Mouse (Mus musculus): ENCODE results near the gene Ddx18. TPM values are rescaled to one million over a fixed set of nuclear protein-coding genes. Genes with fewer than 3 reads are reported as not detected.
A peak's percentile ranks its signal among the peaks of the same experiment; 100 is the strongest.

Ddx18 gene
- polyA plus RNA-seq, 1 experiment from 2014 or later = 81.4 TPM

- H3K36me3 ChIP-seq (replicated peaks) = peaks cover 72% of the 10 kb centered on the region
- no peaks in the 10 kb centered on the region for H3K27me3 ChIP-seq (replicated peaks; ENCODE audit: low read depth, poor library complexity, severe bottlenecking)
- DNase-seq (ENCODE audit: low spot score) = no peak
- no peak overlapping the region for H3K4me3 ChIP-seq
- H3K4me1 ChIP-seq = no peaks in the 10 kb centered on the region
- WGBS = 88% methylated on average over 7 of the region's 7 CpGs
- no peak overlapping the region for H3K27ac ChIP-seq (replicated peaks)
- no peaks in the 10 kb centered on the region for H3K9me3 ChIP-seq
These were observed 16.3 kb downstream of the Ddx18 start for GRCm38 (mm10) chr1:121551457-121551835.

GRCm38 (mm10) chr1:121550801-121551456 is 16.9 kb downstream of the Ddx18 start:
- no peaks in the 10 kb centered on the region for H3K9me3 ChIP-seq
- no peaks in the 10 kb centered on the region for H3K27me3 ChIP-seq (replicated peaks; ENCODE audit: low read depth, poor library complexity, severe bottlenecking)
- H3K36me3 ChIP-seq (replicated peaks) = peaks cover 67% of the 10 kb centered on the region
- no peaks in the 10 kb centered on the region for H3K4me1 ChIP-seq
- no peak for DNase-seq (ENCODE audit: low spot score)
- no peak overlapping the region for H3K27ac ChIP-seq (replicated peaks)
- H3K4me3 ChIP-seq = no peak overlapping the region
- 85% methylated on average over 16 of the region's 16 CpGs for WGBS

DNA sequence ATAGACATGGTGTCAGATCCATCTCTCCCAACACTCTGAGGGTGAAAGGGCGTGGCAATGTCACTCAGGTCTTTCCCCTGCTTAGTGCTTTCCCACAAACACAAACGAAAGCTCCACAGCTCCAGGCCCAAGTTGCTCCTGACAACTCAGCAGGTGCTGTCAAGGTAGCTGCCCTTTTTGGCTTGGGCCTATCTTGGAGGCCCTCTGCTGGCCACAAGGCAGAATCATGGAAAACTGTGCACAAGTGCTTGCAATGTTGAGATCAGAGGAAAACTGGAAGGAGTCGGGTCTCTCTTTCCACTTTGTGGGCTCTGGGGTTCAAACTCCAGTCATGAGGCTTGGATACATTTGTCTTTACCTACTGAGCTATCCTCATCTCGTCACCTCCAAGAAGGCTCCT is 18.3 kb downstream of the Ddx18 start:
- 74% methylated on average over 4 of the region's 4 CpGs for WGBS
- Histone ChIP-seq H3K27ac (replicated peaks) (no peak overlapping the region), H3K36me3 (replicated peaks) (peaks cover 52% of the 10 kb centered on the region), H3K27me3 (replicated peaks; ENCODE audit: low read depth, poor library complexity, severe bottlenecking) (no peaks in the 10 kb centered on the region), H3K4me3 (no peak overlapping the region), H3K9me3 (no peaks in the 10 kb centered on the region), H3K4me1 (no peaks in the 10 kb centered on the region)
- no peak for DNase-seq (ENCODE audit: low spot score)

GRCm38 (mm10) chr1:121548667-121549066 is 19.1 kb downstream of the Ddx18 start:
- no peak for DNase-seq (ENCODE audit: low spot score)
- Histone ChIP-seq H3K27ac (replicated peaks) (no peak overlapping the region), H3K36me3 (replicated peaks) (peaks cover 44% of the 10 kb centered on the region), H3K4me3 (no peak overlapping the region), H3K27me3 (replicated peaks; ENCODE audit: low read depth, poor library complexity, severe bottlenecking) (no peaks in the 10 kb centered on the region), H3K4me1 (no peaks in the 10 kb centered on the region), H3K9me3 (no peaks in the 10 kb centered on the region)
- 91% methylated on average over 4 of the region's 4 CpGs for WGBS

- H3K36me3 ChIP-seq (replicated peaks) = peaks cover 26% of the 10 kb centered on the region
- no peak for DNase-seq (ENCODE audit: low spot score)
- H3K27ac ChIP-seq (replicated peaks) = no peak overlapping the region
- H3K27me3 ChIP-seq (replicated peaks; ENCODE audit: low read depth, poor library complexity, severe bottlenecking) = no peaks in the 10 kb centered on the region
- 89% methylated on average over 2 of the region's 2 CpGs for WGBS
- no peaks in the 10 kb centered on the region for H3K9me3 ChIP-seq
- no peaks in the 10 kb centered on the region for H3K4me1 ChIP-seq
- H3K4me3 ChIP-seq = no peak overlapping the region
These were observed 20.9 kb downstream of the Ddx18 start for GRCm38 (mm10) chr1:121546844-121547243.

DNA sequence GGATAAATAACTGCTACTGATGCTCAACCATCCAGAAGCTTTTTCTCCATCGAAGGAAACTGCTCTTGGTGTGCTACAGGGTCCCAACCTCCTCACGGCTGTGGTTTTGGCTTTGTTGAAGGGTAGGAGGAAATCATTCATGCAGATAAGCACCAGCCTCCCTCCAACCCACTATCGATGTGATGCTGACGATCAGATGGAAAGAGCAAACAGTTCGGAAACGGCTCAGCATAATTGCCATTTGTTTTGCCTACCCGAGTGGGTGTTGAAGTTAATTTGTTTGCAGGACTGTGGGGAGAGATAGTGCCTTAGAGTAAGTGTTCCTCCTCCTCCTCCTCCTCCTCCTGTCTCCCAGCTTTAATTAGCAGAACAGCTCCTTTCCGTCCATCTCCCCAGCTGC is 27.4 kb downstream of the Ddx18 start:
- Histone ChIP-seq H3K4me1 (no peaks in the 10 kb centered on the region), H3K9me3 (no peaks in the 10 kb centered on the region), H3K4me3 (no peak overlapping the region), H3K36me3 (replicated peaks) (no peaks in the 10 kb centered on the region), H3K27me3 (replicated peaks; ENCODE audit: low read depth, poor library complexity, severe bottlenecking) (no peaks in the 10 kb centered on the region), H3K27ac (replicated peaks) (no peak overlapping the region)
- WGBS = 84% methylated on average over 8 of the region's 8 CpGs
- DNase-seq (ENCODE audit: low spot score) = no peak

- Histone ChIP-seq H3K27ac (replicated peaks) (no peak overlapping the region), H3K9me3 (no peaks in the 10 kb centered on the region)
- WGBS = 74% methylated on average over 7 of the region's 7 CpGs
These were observed 36.4 kb downstream of the Ddx18 start for GRCm38 (mm10) chr1:121531439-121531838.

GRCm38 (mm10) chr1:121529286-121529685 is 38.5 kb downstream of the Ddx18 start:
- WGBS = 84% methylated on average over 6 of the region's 6 CpGs

More at GRCm38 (mm10) chr1:121531439-121531838, 36.4 kb downstream of the Ddx18 start:
- DNase-seq (ENCODE audit: low spot score) = no peak
- H3K36me3 ChIP-seq (replicated peaks) = no peaks in the 10 kb centered on the region
- no peak overlapping the region for H3K4me3 ChIP-seq
- peaks cover 16% of the 10 kb centered on the region for H3K4me1 ChIP-seq
- peaks cover 37% of the 10 kb centered on the region for H3K27me3 ChIP-seq (replicated peaks; ENCODE audit: low read depth, poor library complexity, severe bottlenecking)

GRCm38 (mm10) chr1:121528399-121528720 is 39.4 kb downstream of the Ddx18 start, which contains the start of gene Htr5b:
Gene Htr5b (minus strand): TSS chr1:121528465.
- Histone ChIP-seq H3K27ac (replicated peaks) (no peak within 1 kb of the TSS), H3K4me3 (peak within 1 kb of the TSS; percentile 57), H3K27me3 (replicated peaks; ENCODE audit: low read depth, poor library complexity, severe bottlenecking) (peaks cover 48% of the 10 kb centered on the region), H3K36me3 (replicated peaks) (no peaks in the 10 kb centered on the region), H3K4me1 (peaks cover 16% of the 10 kb centered on the region), H3K9me3 (no peaks in the 10 kb centered on the region)
- WGBS = 2% methylated on average over 11 of the region's 11 CpGs
- DNase-seq (ENCODE audit: low spot score) = peak; percentile 78

More at GRCm38 (mm10) chr1:121529286-121529685, 38.5 kb downstream of the Ddx18 start:
- H3K27ac ChIP-seq (replicated peaks) = no peak overlapping the region
- H3K4me3 ChIP-seq = no peak overlapping the region
- H3K27me3 ChIP-seq (replicated peaks; ENCODE audit: low read depth, poor library complexity, severe bottlenecking) = peaks cover 48% of the 10 kb centered on the region
- H3K36me3 ChIP-seq (replicated peaks) = no peaks in the 10 kb centered on the region
- peaks cover 16% of the 10 kb centered on the region for H3K4me1 ChIP-seq
- no peaks in the 10 kb centered on the region for H3K9me3 ChIP-seq
- no peak for DNase-seq (ENCODE audit: low spot score)

GRCm38 (mm10) chr1:121527600-121528398 is 40.0 kb downstream of the Ddx18 start:
- Histone ChIP-seq H3K9me3 (no peaks in the 10 kb centered on the region), H3K4me1 (peaks cover 16% of the 10 kb centered on the region), H3K27ac (replicated peaks) (no peak overlapping the region), H3K27me3 (replicated peaks; ENCODE audit: low read depth, poor library complexity, severe bottlenecking) (peaks cover 48% of the 10 kb centered on the region), H3K4me3 (peak overlapping the region; percentile 57), H3K36me3 (replicated peaks) (no peaks in the 10 kb centered on the region)
- DNase-seq (ENCODE audit: low spot score) = peak; percentile 40
- WGBS = 12% methylated on average over 55 of the region's 55 CpGs

- no peaks in the 10 kb centered on the region for H3K36me3 ChIP-seq (replicated peaks)
- peaks cover 16% of the 10 kb centered on the region for H3K4me1 ChIP-seq
- H3K27ac ChIP-seq (replicated peaks) = no peak overlapping the region
- H3K27me3 ChIP-seq (replicated peaks; ENCODE audit: low read depth, poor library complexity, severe bottlenecking) = peaks cover 48% of the 10 kb centered on the region
- DNase-seq (ENCODE audit: low spot score) = no peak
- WGBS = 49% methylated on average over 17 of the region's 17 CpGs
- peak overlapping the region; percentile 57 for H3K4me3 ChIP-seq
- no peaks in the 10 kb centered on the region for H3K9me3 ChIP-seq
These were observed 40.7 kb downstream of the Ddx18 start for GRCm38 (mm10) chr1:121527061-121527460.

DNA sequence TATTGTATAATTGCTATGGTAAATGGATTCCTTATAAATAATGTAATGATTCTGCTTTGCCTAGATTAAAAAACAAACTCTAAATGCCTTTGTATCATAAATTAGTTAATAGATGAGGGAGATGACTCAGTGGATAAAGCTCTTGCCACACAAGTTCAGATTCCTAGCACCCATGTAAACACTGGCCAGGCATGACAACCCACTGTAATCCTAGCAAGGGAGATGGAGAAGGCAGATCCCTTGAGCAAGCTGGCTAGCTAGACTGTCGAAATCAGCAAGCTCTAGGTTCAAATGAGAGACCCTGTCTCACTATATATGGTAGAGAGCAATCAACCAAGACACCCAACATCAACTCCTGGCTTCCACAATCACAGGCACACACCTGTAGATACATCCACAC is 49.2 kb downstream of the Ddx18 start:
- Histone ChIP-seq H3K9me3 (no peaks in the 10 kb centered on the region), H3K4me3 (no peak overlapping the region), H3K27ac (replicated peaks) (no peak overlapping the region), H3K36me3 (replicated peaks) (no peaks in the 10 kb centered on the region), H3K4me1 (no peaks in the 10 kb centered on the region), H3K27me3 (replicated peaks; ENCODE audit: low read depth, poor library complexity, severe bottlenecking) (no peaks in the 10 kb centered on the region)
- 74% methylated on average over 1 of the region's 1 CpGs for WGBS
- no peak for DNase-seq (ENCODE audit: low spot score)

- DNase-seq (ENCODE audit: low spot score) = no peak
- Histone ChIP-seq H3K27me3 (replicated peaks; ENCODE audit: low read depth, poor library complexity, severe bottlenecking) (no peaks in the 10 kb centered on the region), H3K9me3 (no peaks in the 10 kb centered on the region), H3K27ac (replicated peaks) (no peak overlapping the region), H3K4me1 (no peaks in the 10 kb centered on the region), H3K36me3 (replicated peaks) (no peaks in the 10 kb centered on the region), H3K4me3 (no peak overlapping the region)
- 96% methylated on average over 2 of the region's 2 CpGs for WGBS
These were observed 55.8 kb downstream of the Ddx18 start for GRCm38 (mm10) chr1:121511966-121512365.

Data from embryonic facial prominence, embryonic 10.5 days (tissue).